Mouse (Mus musculus) forebrain, embryonic 11.5 days (tissue): Measurements from ENCODE around the gene Myo10. TPM values are rescaled to one million over a fixed set of nuclear protein-coding genes. Genes with fewer than 3 reads are reported as not detected.

ENCODE experiments used
- ATAC-seq: fragments of 200-750 bp; cut with Nextera tagmentation; replicated peaks from 2 replicates; pipeline ENCODE4 v1.8.0; 2017; ENCODE audit warnings: moderate TSS enrichment; ENCODE audit not compliant: low FRiP score
- DNase-seq: peaks from one replicate; pipeline ENCODE4 v3.0.0-alpha.2; 2017; ENCODE audit warnings: low spot score
- H3K27ac ChIP-seq: fragments of 300-500 bp; sonication (generic); 2 replicates; pipeline ENCODE4 v1.5.1; 2014; ENCODE audit warnings: low read depth, low read length
- H3K27me3 ChIP-seq: fragments of 300-500 bp; sonication (generic); 2 replicates; pipeline ENCODE4 v1.6.1; 2014; ENCODE audit warnings: mild to moderate bottlenecking, low read length, mixed read lengths; ENCODE audit not compliant: control insufficient read depth, insufficient read depth
- H3K36me3 ChIP-seq: fragments of 300-500 bp; sonication (generic); 2 replicates; pipeline ENCODE4 v1.6.1; 2014; ENCODE audit warnings: mild to moderate bottlenecking, low read length, moderate library complexity, mixed read lengths; ENCODE audit not compliant: control insufficient read depth, insufficient read depth
- H3K4me1 ChIP-seq: fragments of 300-500 bp; sonication (generic); replicated peaks from 2 replicates; pipeline ENCODE4 v1.6.1; 2014; ENCODE audit warnings: low read length, mixed read lengths; ENCODE audit not compliant: control insufficient read depth, insufficient read depth
- H3K4me2 ChIP-seq: fragments of 300-500 bp; sonication (generic); 2 replicates; pipeline ENCODE4 v1.6.1; 2014; ENCODE audit warnings: low read depth, mild to moderate bottlenecking, low read length, moderate library complexity, mixed read lengths; ENCODE audit not compliant: severe bottlenecking
- H3K4me3 ChIP-seq: fragments of 300-500 bp; sonication (generic); 2 replicates; pipeline ENCODE4 v1.5.1; 2014; ENCODE audit warnings: low read depth, low read length
- H3K9ac ChIP-seq: fragments of 300-500 bp; sonication (generic); 2 replicates; pipeline ENCODE4 v1.6.1; 2014; ENCODE audit warnings: low read length
- H3K9me3 ChIP-seq: fragments of 300-500 bp; sonication (generic); 2 replicates; pipeline ENCODE4 v1.6.1; 2016; ENCODE audit warnings: low read length, mixed read lengths; ENCODE audit not compliant: control insufficient read depth
- WGBS: fragments of 180-500 bp; shearing (Covaris S2); extraction: QIAGEN DNeasy Blood & Tissue Kit; methylation state at CpG from one replicate; pipeline ENCODE4 v1.1.7; 2014; 5-methylcytosine and 5-hydroxymethylcytosine counted together
- polyA plus RNA-seq: library from polyadenylated mRNA; unstranded; fragments of >200 nt; fragmentation: Nextera tagmentation; extraction: Ambion mirVana; gene quantifications from 2 replicates; pipeline ENCODE4 v1.2.1, GENCODE M21; 2014

Gene Myo10
- polyA plus RNA-seq, 1 experiment from 2014 or later: 72.6 TPM

DNA sequence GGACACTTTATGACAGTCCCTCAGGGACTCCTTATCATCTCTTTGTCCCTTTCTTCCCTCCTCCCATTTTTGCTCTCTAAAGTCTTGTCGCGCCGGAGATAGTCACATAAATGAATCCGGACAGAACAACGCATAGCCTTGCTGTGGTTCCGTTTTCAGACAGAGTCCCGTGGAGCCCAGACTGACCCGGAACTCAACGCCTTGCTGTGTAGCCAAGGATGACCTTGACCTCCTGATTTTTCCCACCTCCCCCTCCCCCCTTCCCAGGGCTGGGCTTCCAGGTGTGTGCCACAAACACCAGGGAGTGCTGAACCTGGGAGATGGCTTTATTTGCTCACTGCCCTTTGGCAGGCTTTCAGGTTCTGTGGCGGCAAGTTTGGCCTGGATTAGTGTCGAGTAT lies 10.6 kb downstream of the Myo10 start:
- Histone ChIP-seq H3K9me3 (no peaks in the 10 kb centered on the region; the same call in 1 of the 2 replicates), H3K4me2 (no peak overlapping the region), H3K27ac (no peak overlapping the region), H3K4me3 (no peak overlapping the region), H3K36me3 (no peaks in the 10 kb centered on the region), H3K27me3 (no peaks in the 10 kb centered on the region), H3K9ac (no peak overlapping the region), H3K4me1 (no peaks in the 10 kb centered on the region)
- DNase-seq (no peak), ATAC-seq (no peak)
- 89% methylated on average over 11 of the region's 11 CpGs for WGBS

DNA sequence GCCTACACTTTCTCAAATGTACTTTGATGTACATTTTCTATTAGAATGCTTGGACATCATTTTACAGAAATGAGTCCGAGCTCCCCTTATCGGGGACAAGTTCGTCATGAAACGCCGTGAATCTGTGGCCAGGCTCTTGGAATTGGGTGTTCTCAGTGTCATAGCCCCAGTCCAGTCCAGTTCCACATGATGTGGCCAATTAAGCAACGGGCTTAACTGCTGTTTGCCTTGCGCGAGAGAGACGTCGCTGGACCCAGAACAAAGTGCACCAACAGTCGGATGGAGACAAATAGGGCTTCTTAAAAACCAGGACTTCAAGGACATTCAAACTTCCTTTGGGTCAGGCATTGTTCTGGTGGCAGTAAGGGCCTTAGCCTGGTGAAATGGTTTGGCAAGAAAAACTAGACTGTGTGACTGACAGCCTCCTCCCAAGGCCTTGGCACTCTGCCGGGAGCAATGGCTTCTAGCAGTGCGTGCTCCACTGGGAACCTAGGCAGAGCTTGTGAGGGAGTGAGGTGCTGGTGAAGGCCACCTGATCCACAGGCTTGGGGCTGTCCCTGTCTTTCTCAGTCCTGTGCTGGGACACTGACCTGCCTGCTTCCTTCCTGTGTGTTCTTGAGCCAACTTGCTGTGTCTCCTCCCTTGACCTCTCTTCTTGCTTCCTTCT lies 11.5 kb downstream of the Myo10 start:
- DNase-seq (no peak), ATAC-seq (no peak)
- Histone ChIP-seq H3K27ac (no peak overlapping the region), H3K27me3 (no peaks in the 10 kb centered on the region), H3K4me1 (no peaks in the 10 kb centered on the region), H3K9me3 (no peaks in the 10 kb centered on the region; the same call in 1 of the 2 replicates), H3K9ac (no peak overlapping the region), H3K4me3 (no peak overlapping the region), H3K4me2 (no peak overlapping the region), H3K36me3 (no peaks in the 10 kb centered on the region)
- WGBS: 91% methylated on average over 13 of the region's 13 CpGs

DNA sequence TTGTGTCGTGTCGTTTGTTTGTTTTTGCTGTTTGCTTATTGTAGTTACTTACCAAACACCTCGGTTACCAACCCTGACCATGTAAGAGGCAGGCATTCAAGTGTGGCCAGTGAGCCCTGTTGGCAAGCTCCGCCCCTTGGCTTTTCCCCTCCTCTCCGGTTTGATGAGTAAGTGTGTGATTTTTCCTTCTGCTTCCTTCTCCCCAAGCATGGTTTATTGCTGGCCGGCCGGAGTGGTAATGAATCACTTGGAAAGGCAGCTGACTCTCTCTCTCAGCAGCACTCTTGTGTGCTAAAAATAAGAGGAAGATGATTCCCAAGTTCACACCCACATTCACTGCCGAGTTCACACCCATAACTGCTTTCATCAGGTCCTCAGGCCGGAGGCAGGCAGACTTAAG lies 15.4 kb downstream of the Myo10 start:
- H3K4me3 ChIP-seq: no peak overlapping the region
- ATAC-seq (no peak), DNase-seq (no peak)
- H3K9ac ChIP-seq: no peak overlapping the region
- no peaks in the 10 kb centered on the region for H3K36me3 ChIP-seq
- H3K4me1 ChIP-seq: peaks cover 4% of the 10 kb centered on the region; the same call in 1 of the 2 replicates
- no peak overlapping the region for H3K27ac ChIP-seq
- H3K9me3 ChIP-seq: no peaks in the 10 kb centered on the region
- H3K27me3 ChIP-seq: no peaks in the 10 kb centered on the region
- H3K4me2 ChIP-seq: no peak overlapping the region
- WGBS: 92% methylated on average over 9 of the region's 9 CpGs

DNA sequence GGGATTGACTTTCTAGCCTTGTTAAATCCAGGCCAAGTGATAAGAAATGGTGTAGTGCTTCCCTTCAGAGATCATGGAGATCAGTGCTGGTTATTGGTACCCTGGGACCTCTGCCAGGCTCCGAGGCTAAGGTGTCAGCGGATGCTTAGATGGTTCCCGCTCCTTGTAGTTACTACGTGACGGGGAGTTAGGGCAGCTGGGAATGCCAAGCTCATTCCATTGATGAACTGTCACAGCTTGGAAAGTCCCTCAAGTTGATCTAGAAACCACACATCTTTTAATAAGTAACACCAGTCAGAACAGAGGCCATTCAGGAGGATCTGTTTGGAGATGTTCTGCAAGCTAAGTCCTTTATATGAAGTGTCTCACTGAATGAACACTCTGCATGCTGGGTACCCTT lies 16.9 kb downstream of the Myo10 start:
- Histone ChIP-seq H3K9ac (no peak overlapping the region), H3K27ac (no peak overlapping the region), H3K4me2 (no peak overlapping the region), H3K4me3 (no peak overlapping the region), H3K9me3 (no peaks in the 10 kb centered on the region), H3K36me3 (no peaks in the 10 kb centered on the region), H3K4me1 (peaks cover 4% of the 10 kb centered on the region; the same call in 1 of the 2 replicates), H3K27me3 (no peaks in the 10 kb centered on the region)
- ATAC-seq (no peak), DNase-seq (no peak)
- 96% methylated on average over 5 of the region's 5 CpGs for WGBS

DNA sequence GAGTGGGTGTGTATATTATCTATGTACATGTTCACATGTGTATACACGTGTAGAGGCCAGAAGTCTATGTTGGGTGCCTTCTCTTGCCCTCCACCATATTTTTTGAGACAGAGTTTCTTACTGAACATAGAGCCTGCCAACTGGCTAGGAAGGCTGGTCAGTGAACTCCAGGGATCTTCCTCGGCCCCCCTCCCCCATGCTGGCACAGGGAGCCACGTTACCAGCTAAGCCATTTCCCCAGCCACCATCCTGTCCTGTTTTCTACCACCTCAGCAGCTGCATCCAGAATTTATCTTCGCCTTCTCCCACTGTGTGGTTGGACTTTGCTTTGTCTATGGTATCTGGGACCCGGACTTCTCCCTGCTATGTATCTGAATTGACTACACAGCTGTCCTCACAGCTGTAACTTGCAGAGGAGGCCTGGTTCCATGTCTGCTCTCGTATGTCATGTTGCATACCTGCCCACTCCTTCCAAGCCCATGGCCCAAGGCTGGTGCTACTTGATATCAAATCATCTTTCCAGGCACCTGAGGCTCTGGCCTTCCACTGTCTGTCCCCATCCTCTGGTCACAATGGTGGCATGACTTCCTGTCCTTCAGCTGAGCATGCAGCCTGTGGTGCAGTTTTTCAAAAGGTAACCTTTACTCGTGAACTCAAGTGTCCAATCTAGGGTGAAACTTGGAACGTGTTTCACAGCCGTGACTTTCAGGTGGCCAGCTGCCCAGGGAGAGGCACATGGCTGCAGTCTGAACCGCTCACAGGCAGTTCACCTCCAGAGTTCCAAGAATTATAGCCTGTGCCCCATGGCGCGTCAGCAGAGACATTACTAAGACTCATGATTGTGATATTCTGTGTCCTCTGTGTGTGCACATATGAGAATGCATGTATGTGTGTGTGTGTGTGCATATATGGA lies 18.8 kb downstream of the Myo10 start:
- H3K36me3 ChIP-seq: no peaks in the 10 kb centered on the region
- no peak overlapping the region for H3K9ac ChIP-seq
- peaks cover 4% of the 10 kb centered on the region; the same call in 1 of the 2 replicates for H3K4me1 ChIP-seq
- H3K4me2 ChIP-seq: no peak overlapping the region
- ATAC-seq: no peak
- 86% methylated on average over 12 of the region's 12 CpGs for WGBS
- H3K27ac ChIP-seq: no peak overlapping the region
- no peak for DNase-seq
- H3K4me3 ChIP-seq: no peak overlapping the region
- H3K27me3 ChIP-seq: no peaks in the 10 kb centered on the region
- H3K9me3 ChIP-seq: no peaks in the 10 kb centered on the region

DNA sequence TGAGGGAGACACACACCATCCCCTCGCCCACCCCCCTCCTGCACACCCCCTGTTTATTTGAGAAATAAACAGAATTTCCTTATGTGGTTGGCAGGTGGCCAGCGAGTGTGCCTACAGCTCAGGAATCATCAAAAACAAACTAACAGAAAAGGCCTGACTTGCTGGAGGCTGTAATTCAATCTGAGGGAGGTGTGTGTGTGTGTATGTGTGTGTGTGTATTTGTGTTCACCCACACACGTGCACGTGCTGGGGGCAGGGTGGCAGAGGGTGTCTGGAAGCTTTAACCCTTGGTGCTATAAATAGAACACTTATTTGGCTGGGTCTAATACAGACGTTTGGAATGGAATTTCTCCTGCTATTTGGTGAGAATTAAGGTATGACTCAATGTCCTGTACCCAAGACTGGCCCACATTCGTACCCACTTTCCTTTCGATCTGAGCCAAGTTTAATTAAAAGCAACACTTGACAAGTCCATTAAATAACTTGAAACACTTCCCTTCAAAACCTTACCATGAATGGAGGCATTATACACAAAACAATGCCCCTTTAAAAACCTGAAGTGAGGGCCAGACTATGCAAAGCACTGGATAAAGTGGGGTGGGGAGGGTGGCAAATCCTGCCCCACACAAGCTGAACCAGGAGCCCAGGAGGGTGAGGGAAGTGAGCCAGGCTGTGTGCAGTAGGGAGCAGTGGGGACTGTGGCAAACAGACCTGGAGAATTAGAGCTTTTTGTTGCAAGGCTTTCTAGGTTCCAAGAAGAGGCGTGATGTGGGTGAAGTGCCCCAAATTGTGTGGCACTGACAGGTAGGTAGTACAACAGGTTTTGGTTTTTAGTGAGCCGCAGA lies 20.1 kb downstream of the Myo10 start:
- Histone ChIP-seq H3K27ac (no peak overlapping the region), H3K4me3 (no peak overlapping the region), H3K4me2 (no peak overlapping the region), H3K27me3 (no peaks in the 10 kb centered on the region), H3K9me3 (no peaks in the 10 kb centered on the region), H3K36me3 (no peaks in the 10 kb centered on the region), H3K9ac (no peak overlapping the region), H3K4me1 (peaks cover 4% of the 10 kb centered on the region; the same call in 1 of the 2 replicates)
- WGBS: 46% methylated on average over 9 of the region's 9 CpGs
- ATAC-seq (peak; percentile 63), DNase-seq (no peak)

DNA sequence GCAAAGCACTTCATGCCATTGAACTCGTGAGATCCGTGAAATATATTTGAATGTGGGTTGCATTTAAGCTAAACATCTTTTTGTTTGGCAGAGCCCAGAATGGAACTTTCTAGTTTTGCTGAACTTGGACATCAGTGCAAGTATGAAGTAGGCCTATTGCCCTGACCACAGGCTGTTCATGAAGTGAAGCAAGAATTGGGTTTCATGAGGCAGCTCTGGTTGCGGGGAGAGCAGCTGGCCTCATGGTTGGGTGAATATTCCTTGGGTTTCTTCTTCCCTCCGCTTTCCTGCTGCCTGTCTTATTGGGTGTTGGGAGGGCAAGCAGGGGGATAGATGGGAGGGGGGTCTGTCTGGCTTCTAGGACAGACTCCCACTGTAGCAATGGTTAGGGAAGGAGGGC lies 23.5 kb downstream of the Myo10 start:
- 90% methylated on average over 4 of the region's 4 CpGs for WGBS
- H3K9ac ChIP-seq: no peak overlapping the region
- no peak overlapping the region for H3K4me2 ChIP-seq
- peaks cover 4% of the 10 kb centered on the region; the same call in 1 of the 2 replicates for H3K4me1 ChIP-seq
- H3K9me3 ChIP-seq: no peaks in the 10 kb centered on the region
- DNase-seq (no peak), ATAC-seq (no peak)
- no peak overlapping the region for H3K4me3 ChIP-seq
- H3K36me3 ChIP-seq: no peaks in the 10 kb centered on the region
- no peaks in the 10 kb centered on the region for H3K27me3 ChIP-seq
- H3K27ac ChIP-seq: no peak overlapping the region

DNA sequence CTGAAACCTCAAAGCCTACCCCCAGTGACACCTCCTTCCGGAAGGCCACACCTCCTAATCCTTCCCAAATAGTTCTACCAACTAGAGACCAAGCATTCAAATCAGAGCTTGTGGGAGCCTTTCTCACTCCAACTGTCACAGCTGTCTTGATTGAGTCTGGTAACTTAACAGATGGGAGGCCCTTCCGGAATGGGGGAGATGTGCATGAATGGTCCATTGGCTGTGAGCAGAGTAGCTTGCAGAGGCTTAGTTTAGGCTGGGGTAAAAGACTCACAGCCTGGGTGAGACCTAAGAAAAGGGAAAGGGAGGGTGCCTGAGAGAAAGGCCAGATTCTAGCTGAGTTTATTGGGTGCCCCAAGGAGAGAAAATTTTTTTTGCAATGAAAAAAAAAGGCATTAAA lies 26.0 kb downstream of the Myo10 start:
- WGBS: 86% methylated on average over 2 of the region's 2 CpGs
- Histone ChIP-seq H3K4me2 (no peak overlapping the region), H3K36me3 (no peaks in the 10 kb centered on the region), H3K4me3 (no peak overlapping the region), H3K9ac (no peak overlapping the region), H3K4me1 (no peaks in the 10 kb centered on the region), H3K9me3 (no peaks in the 10 kb centered on the region), H3K27me3 (no peaks in the 10 kb centered on the region), H3K27ac (no peak overlapping the region)
- no peak for DNase-seq
- no peak for ATAC-seq
